Mouse (Mus musculus) induced T-regulatory cell, adult 2 months (primary cell): Measurements from ENCODE around the gene Dusp8.

Source experiments
- DNase-seq: peaks from one replicate; pipeline ENCODE4 v3.0.0-alpha.2; 2012; ENCODE audit warnings: low read depth

The Dusp8 gene

GRCm38 (mm10) chr7:142045344-142045743 is 50.3 kb downstream of the Dusp8 start:
- no peak for DNase-seq

DNA sequence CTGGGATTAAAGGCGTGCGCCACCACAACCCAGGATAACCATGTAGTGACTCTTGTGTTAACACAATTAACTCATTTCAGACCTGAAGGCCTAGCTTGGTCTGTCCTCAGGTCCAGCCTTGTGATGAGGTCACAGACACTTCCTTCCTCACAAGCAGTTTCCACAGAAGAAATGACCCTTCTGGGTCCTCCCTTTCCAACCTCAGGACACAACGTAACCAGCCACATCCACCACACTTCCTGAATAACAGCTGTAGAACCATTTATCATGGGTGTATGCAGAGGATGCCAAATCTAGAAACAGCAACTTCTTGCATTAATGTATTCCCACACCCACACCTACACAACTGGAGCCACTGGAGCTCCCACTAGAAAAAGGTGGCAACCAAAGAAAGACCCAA is 54.9 kb downstream of the Dusp8 start:
- no peak for DNase-seq

- peak; percentile 64 for DNase-seq
These were observed 58.0 kb downstream of the Dusp8 start for GRCm38 (mm10) chr7:142037553-142038170.

DNA sequence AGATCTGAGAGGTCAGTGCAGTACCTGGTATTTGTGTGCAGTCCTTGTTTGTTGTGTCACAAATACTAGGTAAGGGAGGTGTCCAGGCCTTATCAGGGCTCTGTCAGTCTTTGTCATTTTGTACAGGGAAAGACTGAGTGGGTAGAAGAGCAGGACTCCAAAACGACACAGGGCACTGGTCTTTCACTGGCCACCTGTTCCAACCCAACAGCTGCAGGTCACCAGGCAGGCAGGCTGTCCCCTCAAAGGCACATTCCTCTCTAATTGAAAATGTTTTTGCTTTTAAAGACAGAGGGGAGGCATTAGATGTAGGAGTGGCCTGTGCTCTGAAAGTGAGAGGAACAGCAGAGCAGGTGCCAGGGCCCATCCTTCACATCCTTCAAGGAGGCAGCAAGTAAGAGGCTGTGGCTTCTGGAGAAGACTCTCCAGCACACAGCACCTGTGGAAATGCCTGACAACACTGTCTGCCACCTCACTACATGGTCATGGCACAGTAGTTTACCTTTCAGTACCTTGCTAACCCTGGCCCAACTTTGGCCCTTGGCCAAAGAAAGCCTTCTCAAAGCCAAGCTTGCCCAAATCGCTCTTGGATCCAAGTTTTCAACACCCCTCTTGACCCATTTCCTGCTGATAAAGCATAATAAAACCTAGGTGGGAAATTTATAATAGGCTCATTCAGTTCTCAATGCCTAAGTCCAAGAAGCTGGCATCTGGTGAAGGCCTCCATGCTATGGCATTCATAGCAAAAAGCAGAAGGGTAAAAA is 60.4 kb downstream of the Dusp8 start:
- no peak for DNase-seq

- DNase-seq: no peak
These were observed 61.4 kb downstream of the Dusp8 start for GRCm38 (mm10) chr7:142034198-142034597.

GRCm38 (mm10) chr7:142030073-142030472 is 65.6 kb downstream of the Dusp8 start:
- no peak for DNase-seq
